Mouse (Mus musculus): ENCODE measurements around the gene Arhgap22. TPM values are rescaled to one million over a fixed set of nuclear protein-coding genes. Genes with fewer than 3 reads are reported as not detected.
A peak's percentile ranks its signal among the peaks of the same experiment; 100 is the strongest.

The Arhgap22 gene
- total and polyA plus RNA-seq, 3 experiments: 0.11 TPM; not detected in 2

DNA sequence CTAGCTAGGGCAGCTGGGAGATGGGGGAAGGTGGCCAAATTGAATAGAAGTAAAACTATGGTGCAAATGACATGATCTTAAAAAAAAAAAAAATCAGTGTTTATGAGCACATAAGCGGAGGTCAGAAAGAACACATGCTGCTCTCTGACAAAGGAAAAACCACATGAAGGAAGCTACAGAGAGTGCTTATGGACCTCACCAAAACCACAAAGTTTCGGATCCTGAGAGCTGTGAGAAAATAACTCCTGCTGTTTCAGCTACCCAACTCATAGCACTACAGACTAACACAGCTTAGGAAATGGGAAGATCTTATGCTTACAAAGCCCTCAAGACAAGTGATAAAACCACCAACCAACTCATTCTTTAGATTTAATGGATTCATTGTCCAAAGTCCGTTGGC, 186.2 kb downstream of the Arhgap22 start:
- H3K36me3 ChIP-seq (ENCODE audit: control insufficient read depth in 1 of 2, insufficient read depth in 2 of 2, low read length in 2 of 2): peaks cover 0 to 4% of the 10 kb centered on the region in 2 experiments; a peak in 1 of 4 replicates
- no peaks in the 10 kb centered on the region; the same call in 1 of the 2 replicates for H3K79me2 ChIP-seq (ENCODE audit: control insufficient read depth, insufficient read depth, low read length, poor library complexity)
- DNase-seq (ENCODE audit: low read depth, low spot score): no peak
- no peak overlapping the region for H3K9ac ChIP-seq (ENCODE audit: control insufficient read depth, low read depth, low read length, poor library complexity, severe bottlenecking)
- no peaks in the 10 kb centered on the region for H3K9me3 ChIP-seq (replicated peaks; ENCODE audit: insufficient read depth, low read length)
- no peaks in the 10 kb centered on the region for H3K27me3 ChIP-seq (ENCODE audit: control insufficient read depth in 1 of 2, insufficient read depth in 2 of 2, low read length in 2 of 2)
- no peak overlapping the region for H3K27ac ChIP-seq (ENCODE audit: control insufficient read depth, low read depth, low read length)
- no peaks in the 10 kb centered on the region for H3K4me1 ChIP-seq (ENCODE audit: control insufficient read depth in 1 of 2, insufficient read depth in 2 of 2, low read length in 2 of 2)
- no peak overlapping the region for H3K4me3 ChIP-seq (ENCODE audit: control insufficient read depth in 1 of 2, insufficient read depth in 1 of 2, low read depth in 2 of 2, low read length in 2 of 2)
- TF ChIP-seq SIN3A (IDR thresholded peaks at IDR 0.05; ENCODE audit: low read length) (no peak), USF2 (IDR thresholded peaks at IDR 0.05; ENCODE audit: borderline replicate concordance in 1 of 2, insufficient read depth in 1 of 2, low read depth in 1 of 2, low read length in 2 of 2) (no peak), POLR2A (IDR thresholded peaks at IDR 0.05; ENCODE audit: control insufficient read depth in 1 of 2, insufficient read depth in 1 of 2, low read depth in 1 of 2, low read length in 2 of 2, poor library complexity in 1 of 2) (no peak), GABPA (IDR thresholded peaks at IDR 0.05; ENCODE audit: low read depth, low read length) (no peak), TCF12 (IDR thresholded peaks at IDR 0.05; ENCODE audit: low read depth, low read length) (no peak), CTCF (IDR thresholded peaks at IDR 0.05 in 2 of 3, conservative IDR thresholded peaks at IDR 0.05 in 1 of 3; ENCODE audit: control insufficient read depth in 1 of 3, insufficient read depth in 1 of 3, low read depth in 2 of 3, low read length in 3 of 3, poor library complexity in 1 of 3, severe bottlenecking in 1 of 3) (no peak), MAX (IDR thresholded peaks at IDR 0.05; ENCODE audit: low read length) (no peak), UBTF (IDR thresholded peaks at IDR 0.05; ENCODE audit: borderline replicate concordance, insufficient read depth, low read depth, low read length) (no peak), KAT2A (conservative IDR thresholded peaks at IDR 0.05; ENCODE audit: low read depth, low read length) (no peak)

DNA sequence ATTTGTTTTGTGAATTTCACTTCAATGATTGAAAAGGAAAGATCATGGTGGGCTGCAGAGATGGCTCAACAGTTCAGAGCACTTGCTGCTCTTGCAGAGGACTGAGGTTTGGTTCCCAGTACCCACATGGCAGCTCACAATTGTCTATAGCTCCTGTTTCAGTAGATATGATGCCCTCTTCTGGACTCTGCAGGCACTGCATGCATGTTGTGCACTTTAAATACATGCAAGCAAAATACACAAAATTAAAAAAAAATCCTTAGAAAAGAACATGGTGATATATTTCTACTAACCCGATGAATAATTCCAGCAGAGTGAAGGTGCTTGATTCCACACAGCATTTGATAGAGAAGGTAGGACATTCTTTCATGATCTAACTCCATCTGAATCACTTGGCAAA, 188.5 kb downstream of the Arhgap22 start:
- peak; percentile 61 for DNase-seq (ENCODE audit: low read depth, low spot score)
- TF ChIP-seq MYB (IDR thresholded peaks at IDR 0.05; ENCODE audit: low read depth, low read length) (no peak), RCOR1 (IDR thresholded peaks at IDR 0.05; ENCODE audit: low read depth, low read length) (no peak), CTCF (IDR thresholded peaks at IDR 0.05 in 2 of 3, conservative IDR thresholded peaks at IDR 0.05 in 1 of 3; ENCODE audit: control insufficient read depth in 1 of 3, insufficient read depth in 1 of 3, low read depth in 2 of 3, low read length in 3 of 3, poor library complexity in 1 of 3, severe bottlenecking in 1 of 3) (peak; percentile 13 to 65 (median 38); a peak in 4 of 6 replicates), SMC3 (IDR thresholded peaks at IDR 0.05; ENCODE audit: low read depth, low read length) (peak; percentile 17; the same call in 1 of the 2 replicates)
- Histone ChIP-seq H3K4me1 (ENCODE audit: control insufficient read depth in 1 of 2, insufficient read depth in 2 of 2, low read length in 2 of 2) (no peaks in the 10 kb centered on the region), H3K27me3 (ENCODE audit: control insufficient read depth in 1 of 2, insufficient read depth in 2 of 2, low read length in 2 of 2) (no peaks in the 10 kb centered on the region), H3K9ac (ENCODE audit: control insufficient read depth, low read depth, low read length, poor library complexity, severe bottlenecking) (no peak overlapping the region), H3K9me3 (replicated peaks; ENCODE audit: insufficient read depth, low read length) (no peaks in the 10 kb centered on the region), H3K36me3 (ENCODE audit: control insufficient read depth in 1 of 2, insufficient read depth in 2 of 2, low read length in 2 of 2) (peaks cover 0 to 8% of the 10 kb centered on the region in 2 experiments; a peak in 2 of 4 replicates), H3K4me3 (ENCODE audit: control insufficient read depth in 1 of 2, insufficient read depth in 1 of 2, low read depth in 2 of 2, low read length in 2 of 2) (no peak overlapping the region), H3K27ac (ENCODE audit: control insufficient read depth, low read depth, low read length) (no peak overlapping the region), H3K79me2 (ENCODE audit: control insufficient read depth, insufficient read depth, low read length, poor library complexity) (no peaks in the 10 kb centered on the region; the same call in 1 of the 2 replicates)

DNA sequence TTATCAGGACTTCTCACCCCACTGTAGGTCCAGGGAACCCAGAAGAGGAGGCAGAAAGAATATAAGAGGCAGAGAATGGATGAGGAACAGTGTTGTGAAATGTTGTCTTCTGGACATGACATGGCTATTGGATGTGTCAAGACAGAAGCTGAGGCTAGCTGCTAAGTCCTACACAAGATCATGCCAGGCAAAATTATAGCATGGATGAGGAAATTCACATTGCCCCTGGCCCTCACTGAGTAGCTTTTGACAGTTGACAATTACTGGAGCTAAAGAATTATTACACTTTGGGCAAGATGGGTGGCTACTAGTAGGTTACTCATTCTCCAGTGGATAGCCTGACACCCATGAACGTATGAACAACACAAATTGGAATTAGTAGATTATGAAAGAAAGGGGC, 201.9 kb downstream of the Arhgap22 start:
- Histone ChIP-seq H3K27me3 (ENCODE audit: control insufficient read depth in 1 of 2, insufficient read depth in 2 of 2, low read length in 2 of 2) (no peaks in the 10 kb centered on the region), H3K27ac (ENCODE audit: control insufficient read depth, low read depth, low read length) (no peak overlapping the region), H3K4me3 (ENCODE audit: control insufficient read depth in 1 of 2, insufficient read depth in 1 of 2, low read depth in 2 of 2, low read length in 2 of 2) (no peak overlapping the region), H3K4me1 (ENCODE audit: control insufficient read depth in 1 of 2, insufficient read depth in 2 of 2, low read length in 2 of 2) (peaks cover 0 to 3% of the 10 kb centered on the region in 2 experiments; a peak in 3 of 4 replicates), H3K9me3 (replicated peaks; ENCODE audit: insufficient read depth, low read length) (no peaks in the 10 kb centered on the region), H3K79me2 (ENCODE audit: control insufficient read depth, insufficient read depth, low read length, poor library complexity) (peaks cover 23% of the 10 kb centered on the region), H3K36me3 (ENCODE audit: control insufficient read depth in 1 of 2, insufficient read depth in 2 of 2, low read length in 2 of 2) (peaks cover 0 to 2% of the 10 kb centered on the region in 2 experiments; a peak in 1 of 4 replicates), H3K9ac (ENCODE audit: control insufficient read depth, low read depth, low read length, poor library complexity, severe bottlenecking) (no peak overlapping the region)
- DNase-seq (ENCODE audit: low read depth, low spot score): no peak
- no peak for TF ChIP-seq TAL1 (IDR thresholded peaks at IDR 0.05; ENCODE audit: low read length)
- TF ChIP-seq BHLHE40 (IDR thresholded peaks at IDR 0.05; ENCODE audit: borderline replicate concordance, low read depth, low read length): no peak
- no peak for TF ChIP-seq ZC3H11A (IDR thresholded peaks at IDR 0.05; ENCODE audit: low read depth, low read length)
- TF ChIP-seq JUND (IDR thresholded peaks at IDR 0.05; ENCODE audit: low read depth, low read length): no peak
- TF ChIP-seq SMC3 (IDR thresholded peaks at IDR 0.05; ENCODE audit: low read depth, low read length): no peak
- no peak for TF ChIP-seq POLR2AphosphoS2 (IDR thresholded peaks at IDR 0.05; ENCODE audit: low read length)
- TF ChIP-seq MYC (IDR thresholded peaks at IDR 0.05; ENCODE audit: low read depth, low read length): no peak
- TF ChIP-seq NELFE (IDR thresholded peaks at IDR 0.05; ENCODE audit: low read depth, low read length): no peak
- TF ChIP-seq CHD2 (IDR thresholded peaks at IDR 0.05; ENCODE audit: low read length): no peak
- no peak for TF ChIP-seq GATA1 (IDR thresholded peaks at IDR 0.05; ENCODE audit: low read depth, low read length)
- TF ChIP-seq MEF2A (IDR thresholded peaks at IDR 0.05; ENCODE audit: extremely low read depth, insufficient replicate concordance, low read depth, low read length, poor library complexity, severe bottlenecking): no peak
- TF ChIP-seq UBTF (IDR thresholded peaks at IDR 0.05; ENCODE audit: borderline replicate concordance, insufficient read depth, low read depth, low read length): no peak
- no peak for TF ChIP-seq TCF12 (IDR thresholded peaks at IDR 0.05; ENCODE audit: low read depth, low read length)
- no peak for TF ChIP-seq CHD1 (IDR thresholded peaks at IDR 0.05; ENCODE audit: low read depth, low read length)
- TF ChIP-seq EP300 (IDR thresholded peaks at IDR 0.05; ENCODE audit: low read depth in 1 of 2, low read length in 2 of 2): no peak
- TF ChIP-seq RAD21 (IDR thresholded peaks at IDR 0.05; ENCODE audit: low read depth, low read length): no peak
- no peak for TF ChIP-seq ELF1 (IDR thresholded peaks at IDR 0.05; ENCODE audit: low read depth, low read length)

Measured in MEL (cell line).